Mouse (Mus musculus): ENCODE measurements at regions not wholly inside any gene's neighbourhood (a gene's known extent, or its start where the extent isn't known, plus 50 kb on each side); places are given as distances from the start of the nearest gene placed in this dataset.
A peak's percentile ranks its signal among the peaks of the same experiment; 100 is the strongest.

GRCm38 (mm10) chr15:49335523-49336040, 4549.1 kb upstream of the Gm7489 start:
- DNase-seq = no peak

GRCm38 (mm10) chr15:49347029-49347428, 4537.7 kb upstream of the Gm7489 start:
- DNase-seq = no peak

DNA sequence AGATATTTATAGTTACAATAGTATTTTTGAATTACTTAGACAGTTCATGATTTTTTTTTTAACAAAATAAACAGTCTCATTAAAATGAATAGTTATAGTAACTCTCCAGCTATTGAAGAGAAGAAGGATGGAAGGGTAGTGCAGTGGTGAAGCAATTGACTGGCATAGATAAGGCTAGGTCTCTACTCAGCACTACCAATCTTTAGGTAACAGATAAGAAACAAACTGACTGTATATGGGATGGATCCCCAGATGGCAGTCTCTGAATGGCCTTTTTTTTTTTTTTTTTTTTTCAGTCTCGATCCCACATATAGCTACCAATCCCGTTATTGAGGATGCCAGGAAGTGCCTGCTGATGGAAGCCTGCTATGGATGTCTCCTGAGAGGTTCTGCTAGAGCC, 4528.6 kb upstream of the Gm7489 start:
- DNase-seq = no peak

- no peak for DNase-seq
These were observed 4488.7 kb upstream of the Gm7489 start for GRCm38 (mm10) chr15:49395966-49396365.

DNA sequence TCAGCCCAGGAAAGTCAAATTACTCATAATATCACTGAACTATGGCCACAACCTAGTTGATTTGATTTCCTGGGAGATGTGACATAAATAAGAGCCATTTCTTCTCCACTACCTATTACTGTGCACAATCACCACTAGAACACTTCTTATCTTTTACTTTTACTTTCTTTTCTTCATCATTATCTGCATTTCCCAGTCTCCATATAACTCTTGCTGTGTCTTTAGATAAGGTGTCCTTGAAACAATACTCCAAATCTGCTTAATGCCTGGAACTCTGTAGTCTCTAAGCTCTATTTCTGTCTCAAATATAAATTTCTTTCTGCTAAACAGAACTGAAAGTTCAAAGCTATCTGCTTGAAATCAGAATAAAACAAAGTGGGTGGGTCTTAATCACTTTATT, 4471.0 kb upstream of the Gm7489 start:
- no peak for DNase-seq

DNA sequence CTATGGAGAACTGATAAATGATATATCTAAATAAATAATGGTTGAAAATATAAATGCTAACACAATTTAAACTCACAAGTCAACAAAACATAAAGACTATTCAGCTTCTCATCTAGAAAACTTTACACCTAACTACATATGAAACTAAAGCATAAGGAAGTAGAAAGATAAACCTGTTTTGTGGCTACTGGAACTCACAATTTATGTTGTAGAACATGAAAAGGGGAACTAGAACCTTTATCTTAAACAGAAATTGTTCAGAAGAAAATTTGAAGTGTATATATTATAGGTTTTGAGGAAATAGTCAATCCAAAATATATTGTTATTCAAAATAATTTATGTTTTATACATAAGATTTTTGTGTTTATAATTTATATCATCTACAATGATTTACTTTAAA, 4433.4 kb upstream of the Gm7489 start:
- DNase-seq = no peak

DNA sequence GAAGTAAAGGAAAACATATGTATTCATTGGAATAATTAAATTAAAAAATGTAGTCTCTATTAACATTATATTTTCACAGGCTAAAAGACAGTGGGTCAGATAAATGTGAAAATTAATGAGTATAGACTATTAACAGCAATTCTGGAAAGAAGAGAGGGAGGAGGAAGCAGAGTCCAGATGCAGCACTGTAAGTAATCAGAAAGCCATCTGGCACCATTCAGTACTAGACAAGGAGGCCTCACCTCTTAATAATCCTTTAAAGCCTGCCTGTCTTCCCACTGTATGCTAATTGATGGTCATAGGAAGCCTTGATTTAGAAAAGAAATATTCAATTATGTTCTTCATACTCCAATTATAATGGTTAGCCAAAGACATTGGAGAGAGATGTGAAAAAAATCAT, 4400.1 kb upstream of the Gm7489 start:
- no peak for DNase-seq

DNA sequence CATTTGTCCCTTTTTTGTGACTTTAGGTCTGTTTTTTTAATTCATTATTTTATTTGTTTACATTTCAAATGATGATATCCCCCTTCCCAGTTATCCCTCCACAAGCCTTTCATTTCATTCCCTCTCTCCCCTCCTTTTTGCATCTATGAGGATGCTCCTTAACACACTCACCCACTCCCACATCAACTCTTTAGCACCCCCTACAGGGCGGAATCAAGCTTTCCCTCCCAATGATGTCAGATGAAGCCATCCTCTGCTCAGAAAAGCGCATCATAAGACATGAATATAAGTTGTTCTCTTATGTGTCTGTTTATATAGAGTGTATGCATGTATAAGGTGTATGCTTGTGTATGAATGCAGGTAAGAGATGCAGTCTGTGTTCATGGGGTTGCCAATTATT, 4391.9 kb upstream of the Gm7489 start:
- DNase-seq = no peak

DNA sequence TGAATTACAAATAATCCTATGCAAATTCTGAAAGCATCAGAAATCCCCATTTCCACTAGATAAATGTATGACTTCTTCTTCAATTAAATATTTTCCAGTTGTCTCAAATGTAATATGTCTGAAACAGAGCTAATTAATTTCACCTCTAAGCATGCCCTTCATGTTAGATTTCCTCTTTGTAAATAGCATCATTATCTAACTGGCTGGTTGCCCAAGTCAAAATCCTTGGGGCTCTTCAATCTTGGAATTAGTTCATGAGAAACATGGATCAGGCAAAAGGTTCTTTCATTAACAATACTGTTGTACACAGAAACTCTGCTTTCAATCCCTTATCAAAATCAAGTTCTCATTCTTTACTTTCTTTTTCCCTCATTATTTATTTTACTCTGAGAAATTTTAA, 4382.9 kb upstream of the Gm7489 start:
- DNase-seq = peak; percentile 2
